Mouse (Mus musculus): ENCODE results near the gene Prkcq.
"Not testable (repeated sequence)": the region's sequence is repeated elsewhere in the genome, so short reads cannot be mapped to it uniquely, and the experiment has no call there.

Prkcq gene

GRCm38 (mm10) chr2:11291570-11292405, 119.9 kb downstream of the Prkcq start:
- DNase-seq (ENCODE audit: low spot score) = no peak

- no peak for DNase-seq (ENCODE audit: low spot score)
Measured at GRCm38 (mm10) chr2:11293144-11293543, 121.2 kb downstream of the Prkcq start.

- DNase-seq (ENCODE audit: low spot score) = no peak
Measured at GRCm38 (mm10) chr2:11294643-11295191, 122.8 kb downstream of the Prkcq start.

- no peak for DNase-seq (ENCODE audit: low spot score)
Measured at GRCm38 (mm10) chr2:11298811-11299210, 126.9 kb downstream of the Prkcq start.

- no peak for DNase-seq (ENCODE audit: low spot score)
Measured at GRCm38 (mm10) chr2:11299366-11299765, 127.5 kb downstream of the Prkcq start.

- DNase-seq (ENCODE audit: low spot score) = no peak
Measured at GRCm38 (mm10) chr2:11300362-11300761, 128.5 kb downstream of the Prkcq start.

GRCm38 (mm10) chr2:11320241-11320640, 148.3 kb downstream of the Prkcq start:
- peak; percentile 78 for DNase-seq (ENCODE audit: low spot score)

- DNase-seq (ENCODE audit: low spot score) = no peak
Measured at GRCm38 (mm10) chr2:11322396-11322795, 150.5 kb downstream of the Prkcq start.

- DNase-seq (ENCODE audit: low spot score) = peak; percentile 37
Measured at GRCm38 (mm10) chr2:11327280-11327679, 155.4 kb downstream of the Prkcq start.

- no peak for DNase-seq (ENCODE audit: low spot score)
Measured at GRCm38 (mm10) chr2:11329407-11330224, 157.7 kb downstream of the Prkcq start.

- peak; percentile 95 for DNase-seq (ENCODE audit: low spot score)
Measured at GRCm38 (mm10) chr2:11331528-11332446, 159.9 kb downstream of the Prkcq start.

GRCm38 (mm10) chr2:11332469-11332868, 160.6 kb downstream of the Prkcq start:
- DNase-seq (ENCODE audit: low spot score) = no peak

- DNase-seq (ENCODE audit: low spot score) = no peak
Measured at GRCm38 (mm10) chr2:11333301-11334017, 161.6 kb downstream of the Prkcq start.

GRCm38 (mm10) chr2:11336320-11336719, 164.4 kb downstream of the Prkcq start:
- DNase-seq (ENCODE audit: low spot score) = no peak

- no peak for DNase-seq (ENCODE audit: low spot score)
Measured at GRCm38 (mm10) chr2:11338931-11339839, 167.3 kb downstream of the Prkcq start.

GRCm38 (mm10) chr2:11344691-11345090, 172.8 kb downstream of the Prkcq start:
- DNase-seq (ENCODE audit: low spot score) = no peak

GRCm38 (mm10) chr2:11346419-11346818, 174.5 kb downstream of the Prkcq start:
- DNase-seq (ENCODE audit: low spot score) = not testable (repeated sequence)

- no peak for DNase-seq (ENCODE audit: low spot score)
Measured at GRCm38 (mm10) chr2:11347791-11348190, 175.9 kb downstream of the Prkcq start.

All from retina, embryonic 14.5 days (tissue).